Mouse (Mus musculus): Measurements from ENCODE around the gene Satb2. TPM values are rescaled to one million over a fixed set of nuclear protein-coding genes. Genes with fewer than 3 reads are reported as not detected.

The Satb2 gene
- total and polyA plus RNA-seq, 3 experiments, result not detected

GRCm38 (mm10) chr1:56969364-56970360 is 8.8 kb downstream of the Satb2 start:
- no peak overlapping the region for H3K4me3 ChIP-seq (ENCODE audit: control insufficient read depth in 1 of 2, insufficient read depth in 1 of 2, low read depth in 2 of 2, low read length in 2 of 2)

GRCm38 (mm10) chr1:56965879-56966579 is 12.4 kb downstream of the Satb2 start:
- no peak for TF ChIP-seq JUND (IDR thresholded peaks at IDR 0.05; ENCODE audit: low read depth, low read length)
- TF ChIP-seq MYB (IDR thresholded peaks at IDR 0.05; ENCODE audit: low read depth, low read length), result no peak
- TF ChIP-seq ZMIZ1 (IDR thresholded peaks at IDR 0.05; ENCODE audit: low read depth, low read length), result no peak
- no peak for TF ChIP-seq MEF2A (IDR thresholded peaks at IDR 0.05; ENCODE audit: extremely low read depth, insufficient replicate concordance, low read depth, low read length, poor library complexity, severe bottlenecking)
- no peak for TF ChIP-seq RAD21 (IDR thresholded peaks at IDR 0.05; ENCODE audit: low read depth, low read length)
- no peak for TF ChIP-seq CHD2 (IDR thresholded peaks at IDR 0.05; ENCODE audit: low read length)
- no peak for TF ChIP-seq TCF12 (IDR thresholded peaks at IDR 0.05; ENCODE audit: low read depth, low read length)
- no peak for TF ChIP-seq ETS1 (IDR thresholded peaks at IDR 0.05; ENCODE audit: low read depth, low read length)
- TF ChIP-seq SMC3 (IDR thresholded peaks at IDR 0.05; ENCODE audit: low read depth, low read length), result no peak
- TF ChIP-seq HCFC1 (IDR thresholded peaks at IDR 0.05; ENCODE audit: low read depth, low read length), result no peak
- no peak for TF ChIP-seq POLR2A (IDR thresholded peaks at IDR 0.05; ENCODE audit: control insufficient read depth in 1 of 2, insufficient read depth in 1 of 2, low read depth in 1 of 2, low read length in 2 of 2, poor library complexity in 1 of 2)
- no peaks in the 10 kb centered on the region for H3K27me3 ChIP-seq (ENCODE audit: control insufficient read depth in 1 of 2, insufficient read depth in 2 of 2, low read length in 2 of 2)
- no peaks in the 10 kb centered on the region for H3K4me1 ChIP-seq (ENCODE audit: control insufficient read depth in 1 of 2, insufficient read depth in 2 of 2, low read length in 2 of 2)
- H3K9me3 ChIP-seq (replicated peaks; ENCODE audit: insufficient read depth, low read length), result no peaks in the 10 kb centered on the region
- no peak overlapping the region for H3K27ac ChIP-seq (ENCODE audit: control insufficient read depth, low read depth, low read length)
- H3K79me2 ChIP-seq (ENCODE audit: control insufficient read depth, insufficient read depth, low read length, poor library complexity), result no peaks in the 10 kb centered on the region
- no peak for DNase-seq (ENCODE audit: low read depth, low spot score)
- no peaks in the 10 kb centered on the region for H3K36me3 ChIP-seq (ENCODE audit: control insufficient read depth in 1 of 2, insufficient read depth in 2 of 2, low read length in 2 of 2)
- H3K4me3 ChIP-seq (ENCODE audit: control insufficient read depth in 1 of 2, insufficient read depth in 1 of 2, low read depth in 2 of 2, low read length in 2 of 2), result no peak overlapping the region
- H3K9ac ChIP-seq (ENCODE audit: control insufficient read depth, low read depth, low read length, poor library complexity, severe bottlenecking), result no peak overlapping the region

More at GRCm38 (mm10) chr1:56969364-56970360, 8.8 kb downstream of the Satb2 start:
- no peak overlapping the region for H3K9ac ChIP-seq (ENCODE audit: control insufficient read depth, low read depth, low read length, poor library complexity, severe bottlenecking)
- no peaks in the 10 kb centered on the region for H3K27me3 ChIP-seq (ENCODE audit: control insufficient read depth in 1 of 2, insufficient read depth in 2 of 2, low read length in 2 of 2)
- H3K79me2 ChIP-seq (ENCODE audit: control insufficient read depth, insufficient read depth, low read length, poor library complexity), result no peaks in the 10 kb centered on the region
- DNase-seq (ENCODE audit: low read depth, low spot score), result no peak
- no peak for TF ChIP-seq USF2 (IDR thresholded peaks at IDR 0.05; ENCODE audit: borderline replicate concordance in 1 of 2, insufficient read depth in 1 of 2, low read depth in 1 of 2, low read length in 2 of 2)
- no peak for TF ChIP-seq NRF1 (IDR thresholded peaks at IDR 0.05; ENCODE audit: insufficient read depth, low read depth, low read length, poor library complexity, severe bottlenecking)
- no peak for TF ChIP-seq CTCF (IDR thresholded peaks at IDR 0.05 in 2 of 3, conservative IDR thresholded peaks at IDR 0.05 in 1 of 3; ENCODE audit: control insufficient read depth in 1 of 3, insufficient read depth in 1 of 3, low read depth in 2 of 3, low read length in 3 of 3, poor library complexity in 1 of 3, severe bottlenecking in 1 of 3)
- no peak for TF ChIP-seq MYB (IDR thresholded peaks at IDR 0.05; ENCODE audit: low read depth, low read length)
- H3K4me1 ChIP-seq (ENCODE audit: control insufficient read depth in 1 of 2, insufficient read depth in 2 of 2, low read length in 2 of 2), result no peaks in the 10 kb centered on the region
- no peaks in the 10 kb centered on the region for H3K9me3 ChIP-seq (replicated peaks; ENCODE audit: insufficient read depth, low read length)
- no peaks in the 10 kb centered on the region for H3K36me3 ChIP-seq (ENCODE audit: control insufficient read depth in 1 of 2, insufficient read depth in 2 of 2, low read length in 2 of 2)
- no peak overlapping the region for H3K27ac ChIP-seq (ENCODE audit: control insufficient read depth, low read depth, low read length)

All from MEL (cell line).